14 mouse cellular contexts compared by ENCODE assay signal in the genomic region with DNA sequence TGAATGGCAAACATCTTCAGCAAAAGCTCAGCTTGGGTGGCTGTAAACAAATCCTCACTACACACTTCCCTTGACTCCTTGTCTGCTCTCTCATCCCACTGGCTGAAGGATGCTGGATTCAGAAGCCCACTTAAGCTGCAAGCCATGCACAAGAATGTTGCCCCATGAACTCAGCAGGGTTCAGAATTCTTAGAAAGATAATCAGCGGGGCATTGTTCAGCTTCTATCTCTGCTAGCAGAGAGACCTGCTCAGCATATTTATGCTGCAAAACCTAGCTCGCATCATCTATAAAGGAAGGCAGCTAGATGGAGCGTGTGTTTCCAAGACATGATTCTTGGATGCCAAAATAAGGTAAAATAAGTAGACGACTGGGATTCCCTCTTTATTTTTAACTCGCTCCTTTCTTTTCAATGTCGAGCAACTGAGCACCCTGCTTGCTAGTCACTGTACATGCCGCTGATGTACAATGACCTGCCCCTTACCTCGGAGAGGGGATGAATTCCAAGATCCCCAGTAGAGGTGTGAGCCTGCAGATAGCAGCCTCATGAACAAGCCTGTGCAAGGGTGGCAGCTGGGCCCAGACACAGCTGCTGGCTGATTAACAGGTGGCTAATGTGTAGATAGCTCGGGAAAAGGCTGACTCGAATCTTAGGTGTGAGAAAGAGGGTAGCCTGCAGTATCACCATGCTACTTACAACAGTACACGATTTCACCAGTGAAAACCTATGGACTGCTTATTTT.
A peak's percentile ranks its signal among the peaks of the same experiment; 100 is the strongest.
DNase-seq lines count a peak whose midpoint lies in the region; ATAC-seq lines count a peak whose summit lies in the region.
"Had no signal": no experiment of that assay in that cellular context is flagged by ENCODE, and none has a peak within 500 bp of the region (broad histone marks: within the 10 kb centered on the region; RNA-seq: fewer than 3 reads in every experiment).

No protein-coding gene starts in this region.

- peak; percentile 11 for DNase-seq in embryo, embryonic 11 days
- DNase-seq in embryo, embryonic 10.5 days (ENCODE audit: low spot score), result no peak
- peak; percentile 41 for DNase-seq in retina, embryonic 14.5 days (ENCODE audit: low spot score)
- DNase-seq in retina, postnatal 1 day, result no peak
- no peak for DNase-seq in midbrain, embryonic 10.5 days (ENCODE audit: low spot score)
- no peak for DNase-seq in cerebellum, adult 9-11 months
- DNase-seq: cerebellum, adult 11-12 months; gastrocnemius, postnatal 10 days; lung, postnatal 36 days; right cerebral cortex, postnatal 25 days had no signal

- H3K36me3 ChIP-seq in midbrain, embryonic 10.5 days, result no peaks in the 10 kb centered on the region
- no peaks in the 10 kb centered on the region for H3K36me3 ChIP-seq in liver, embryonic 12.5 days
- H3K36me3 ChIP-seq: liver, embryonic 15.5 days had no signal

- peaks cover 53% of the 10 kb centered on the region for H3K4me1 ChIP-seq in midbrain, embryonic 10.5 days
- H3K4me1 ChIP-seq in liver, embryonic 12.5 days, result no peaks in the 10 kb centered on the region
- H3K4me1 ChIP-seq: liver, embryonic 15.5 days had no signal

- H3K9me3 ChIP-seq in midbrain, embryonic 10.5 days (replicated peaks), result no peaks in the 10 kb centered on the region
- H3K9me3 ChIP-seq in liver, embryonic 12.5 days (replicated peaks), result 0 out of 2 replicates have a peak, but pooled peaks cover 3% of the 10 kb centered on the region
- H3K9me3 ChIP-seq: liver, embryonic 15.5 days had no signal

- H3K27ac ChIP-seq in midbrain, embryonic 10.5 days (replicated peaks), result peak overlapping the region; percentile 68
- no peak overlapping the region for H3K27ac ChIP-seq in liver, embryonic 12.5 days
- H3K27ac ChIP-seq: liver, embryonic 15.5 days had no signal

- H3K4me2 ChIP-seq in liver, embryonic 12.5 days, result no peak overlapping the region
- H3K4me2 ChIP-seq: liver, embryonic 15.5 days had no signal

- no peak overlapping the region for H3K9ac ChIP-seq in liver, embryonic 12.5 days
- H3K9ac ChIP-seq: liver, embryonic 15.5 days had no signal

- ATAC-seq in liver, embryonic 12.5 days, result no peak
- ATAC-seq in megakaryocyte progenitor cell, adult 5-6 weeks (replicated peaks; ENCODE audit: poor library complexity), result no peak

- no peak overlapping the region for H3K4me3 ChIP-seq in midbrain, embryonic 10.5 days
- no peak overlapping the region for H3K4me3 ChIP-seq in liver, embryonic 12.5 days
- H3K4me3 ChIP-seq: liver, embryonic 15.5 days had no signal

- WGBS in midbrain, embryonic 10.5 days, result 81% methylated on average over 11 of the region's 11 CpGs
- WGBS in liver, embryonic 12.5 days (ENCODE audit: insufficient replicate concordance), result 60% methylated on average over 11 of the region's 11 CpGs

- no peaks in the 10 kb centered on the region for H3K27me3 ChIP-seq in midbrain, embryonic 10.5 days (ENCODE audit: low read depth, poor library complexity, severe bottlenecking)
- H3K27me3 ChIP-seq in liver, embryonic 12.5 days (replicated peaks), result no peaks in the 10 kb centered on the region
- H3K27me3 ChIP-seq: CH12.LX; liver, embryonic 15.5 days had no signal

Comparison
In these comparisons a context has a peak if more than half of its experiments do, and no peak if none do; other contexts are left out.
1. DNase-seq: peak in embryo, embryonic 11 days (single experiment) and retina, embryonic 14.5 days (single experiment); none in embryo, embryonic 10.5 days (single experiment), retina, postnatal 1 day (single experiment), midbrain, embryonic 10.5 days (single experiment) and cerebellum, adult 9-11 months (single experiment).